In genomic region chr3:51603705-51604291, GRCm38 (mm10) we compare ENCODE assay signal across 8 mouse cellular contexts. TPM values are rescaled to one million over a fixed set of nuclear protein-coding genes. Genes with fewer than 3 reads are reported as not detected.
A peak's percentile ranks its signal among the peaks of the same experiment; 100 is the strongest.
DNase-seq lines count a peak whose midpoint lies in the region; ATAC-seq lines count a peak whose summit lies in the region.

No protein-coding gene starts in this region.

- peak; percentile 75 to 84 for ATAC-seq in hematopoietic stem cell, adult 5-6 weeks (replicated peaks in 1 of 2; ENCODE audit: insufficient read depth in 1 of 2, low FRiP score in 2 of 2, low TSS enrichment in 1 of 2, low read depth in 1 of 2, poor library complexity in 2 of 2, severe bottlenecking in 2 of 2)
- ATAC-seq in monocyte, adult 5-6 weeks (replicated peaks; ENCODE audit: insufficient number of reproducible peaks, low FRiP score, low TSS enrichment, poor library complexity, severe bottlenecking): no peak

- peak; percentile 44 to 74 for DNase-seq in adrenal gland, adult (ENCODE audit: inconsistent age in 2 of 2, low spot score in 1 of 2)
- DNase-seq in adrenal gland, postnatal 10 days: no peak
- DNase-seq in thymus, postnatal 0 days (ENCODE audit: low spot score): peak; percentile 19
- DNase-seq in thymus, postnatal 14 days: no peak
- peak; percentile 21 to 60 for DNase-seq in lung, postnatal 4 days
- DNase-seq in ovary, postnatal 10 days (ENCODE audit: low spot score): no peak

RNA-seq across cellular contexts. Expression of gene Setd7, which starts 43.1 kb away (rescaled TPM):
- total RNA-seq in adrenal gland, postnatal 10 days (2021): 10 to 100 TPM; 30.9 to 32.6 TPM
- 4.7 and 8.0 TPM in 2 replicates for polyA plus RNA-seq in thymus, postnatal 0 days (2015; fragmentation: Nextera tagmentation; extraction: Ambion mirVana)
- 47.3 and 47.4 TPM in 2 replicates for total RNA-seq in hematopoietic stem cell, adult 5-6 weeks (2017)
- 17.5 to 30.9 TPM (median 24.9 TPM) in 3 replicates for total RNA-seq in monocyte, adult 5-6 weeks (2017)

RNA-seq across cellular contexts. Expression of gene Mgst2, which starts 56.4 kb away (rescaled TPM):
- total RNA-seq in adrenal gland, postnatal 10 days (2021): 10 to 100 TPM; 45.3 to 46.4 TPM
- 153 and 179 TPM in 2 replicates for polyA plus RNA-seq in thymus, postnatal 0 days (2015; fragmentation: Nextera tagmentation; extraction: Ambion mirVana)
- total RNA-seq in hematopoietic stem cell, adult 5-6 weeks (2017): 10.5 and 27.9 TPM in 2 replicates
- total RNA-seq in monocyte, adult 5-6 weeks (2017): 6.7 to 12.9 TPM (median 12.1 TPM) in 3 replicates

Comparison
In these comparisons a context has a peak if more than half of its experiments do, and no peak if none do; other contexts are left out.
1. DNase-seq: peak in adrenal gland, adult (2 of 2), thymus, postnatal 0 days (single experiment) and lung, postnatal 4 days (2 of 2); none in adrenal gland, postnatal 10 days (single experiment), thymus, postnatal 14 days (single experiment) and ovary, postnatal 10 days (single experiment).